19 mouse cellular contexts compared by ENCODE assay signal in the genomic region with DNA sequence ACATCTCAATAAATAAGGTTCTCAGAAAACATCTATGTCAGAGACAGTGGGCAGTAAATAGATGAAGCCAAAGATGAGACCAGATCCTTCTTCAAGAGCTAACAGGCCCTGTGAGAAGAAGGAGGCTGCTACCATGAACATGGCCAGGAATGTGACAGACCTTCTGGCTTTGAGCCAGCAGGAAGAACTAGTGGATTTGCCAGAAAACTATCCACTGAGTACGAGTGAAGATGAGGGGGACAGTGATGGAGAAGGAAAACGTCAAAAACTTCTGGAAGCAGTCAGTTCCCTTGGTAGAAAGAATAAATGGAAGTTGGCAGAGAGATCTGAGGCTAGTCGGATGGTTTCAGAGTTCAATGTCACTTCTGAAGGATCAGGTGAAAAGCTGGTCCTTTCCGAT. TPM values are rescaled to one million over a fixed set of nuclear protein-coding genes. Genes with fewer than 3 reads are reported as not detected.
DNase-seq lines count a peak whose midpoint lies in the region; ATAC-seq and TF ChIP-seq lines count a peak whose summit lies in the region.
"Had no signal": no experiment of that assay in that cellular context is flagged by ENCODE, and none has a peak within 500 bp of the region (broad histone marks: within the 10 kb centered on the region; RNA-seq: fewer than 3 reads in every experiment).

No protein-coding gene starts in this region.

- peak; percentile 30 to 59 for DNase-seq in adrenal gland, adult (ENCODE audit: inconsistent age in 2 of 2, low spot score in 1 of 2)
- no peak for DNase-seq in adrenal gland, postnatal 4 days (ENCODE audit: low spot score in 2 of 2)
- peak; percentile 12 to 30 for DNase-seq in cerebellum, postnatal 14 days
- no peak for DNase-seq in layer of hippocampus, adult 2 months (ENCODE audit: low spot score in 2 of 2)
- no peak for DNase-seq in layer of hippocampus, adult 18-20 months (ENCODE audit: low spot score in 2 of 2)
- DNase-seq in lung, postnatal 10 days, result peak; percentile 15
- DNase-seq in lung, postnatal 14 days, result no peak
- DNase-seq: adrenal gland, adult 8-10 months; adrenal gland, postnatal 14 days; adrenal gland, postnatal 36 days; cerebellum, adult 11 months; cerebellum, adult 18-20 months; cerebellum, adult 9-10 months; forebrain, postnatal 0 days had no signal

- TF ChIP-seq CTCF in layer of hippocampus, adult 2 months (conservative IDR thresholded peaks at IDR 0.05), result no peak

- no peak for ATAC-seq in cerebellum, adult (ENCODE audit: insufficient number of reproducible peaks, low FRiP score, low TSS enrichment)
- ATAC-seq: forebrain, embryonic 13.5 days; forebrain, embryonic 15.5 days; forebrain, postnatal 0 days had no signal

- H3K4me3 ChIP-seq in layer of hippocampus, adult 2 months, result peak overlapping the region; percentile 4; the same call in 1 of the 2 replicates
- H3K4me3 ChIP-seq: embryonic facial prominence, embryonic 10.5 days; embryonic facial prominence, embryonic 12.5 days; forebrain, embryonic 13.5 days; forebrain, embryonic 15.5 days had no signal

- peak overlapping the region; percentile 28; the same call in 1 of the 2 replicates for H3K27ac ChIP-seq in layer of hippocampus, adult 2 months
- H3K27ac ChIP-seq: embryonic facial prominence, embryonic 10.5 days; embryonic facial prominence, embryonic 12.5 days; forebrain, embryonic 13.5 days; forebrain, embryonic 15.5 days had no signal

RNA-seq across cellular contexts. Expression of a gene that starts 6.5 kb away (rescaled TPM):
- total RNA-seq in adrenal gland, postnatal 4 days (2021), result 1 to 10 TPM; 4.7 to 6.1 TPM
- 10 to 100 TPM; 21.6 to 28.7 TPM for total RNA-seq in layer of hippocampus, adult 2 months (2021)
- total RNA-seq in layer of hippocampus, adult 18-20 months (2021), result 10 to 100 TPM; 27.7 to 33.2 TPM

RNA-seq across cellular contexts. Expression of a gene that starts 6.7 kb away (rescaled TPM):
- 10 to 100 TPM; 17.9 to 19.7 TPM for total RNA-seq in adrenal gland, postnatal 4 days (2021)
- total RNA-seq in layer of hippocampus, adult 2 months (2021), result 100 to 1,000 TPM; 186 to 188 TPM
- 100 to 1,000 TPM; 200 to 202 TPM for total RNA-seq in layer of hippocampus, adult 18-20 months (2021)

Comparison
In these comparisons a context has a peak if more than half of its experiments do, and no peak if none do; other contexts are left out.
1. DNase-seq: peak in adrenal gland, adult (2 of 2), cerebellum, postnatal 14 days (2 of 2) and lung, postnatal 10 days (single experiment); none in adrenal gland, postnatal 4 days (0 of 2), layer of hippocampus, adult 2 months (0 of 2), layer of hippocampus, adult 18-20 months (0 of 2) and lung, postnatal 14 days (single experiment).
2. RNA of a gene that starts 6.7 kb away (total RNA-seq): 200 to 202 TPM in layer of hippocampus, adult 18-20 months and 186 to 188 TPM in layer of hippocampus, adult 2 months; 17.9 to 19.7 TPM in adrenal gland, postnatal 4 days; every median in the first group is over 4 times any median in the second.